Mouse (Mus musculus) liver, embryonic 14.5 days (tissue): Measurements from ENCODE around the gene Abraxas1.

ENCODE experiments used
- CTCF ChIP-seq: IDR thresholded peaks from 2 replicates; pipeline ENCODE4 v1.5.1; 2016; ENCODE audit warnings: antibody characterized with exemption, low read depth, control low read depth
- EP300 ChIP-seq: IDR thresholded peaks from 2 replicates; pipeline ENCODE4 v1.6.1; 2016; ENCODE audit warnings: antibody characterized with exemption, low read depth

DNA sequence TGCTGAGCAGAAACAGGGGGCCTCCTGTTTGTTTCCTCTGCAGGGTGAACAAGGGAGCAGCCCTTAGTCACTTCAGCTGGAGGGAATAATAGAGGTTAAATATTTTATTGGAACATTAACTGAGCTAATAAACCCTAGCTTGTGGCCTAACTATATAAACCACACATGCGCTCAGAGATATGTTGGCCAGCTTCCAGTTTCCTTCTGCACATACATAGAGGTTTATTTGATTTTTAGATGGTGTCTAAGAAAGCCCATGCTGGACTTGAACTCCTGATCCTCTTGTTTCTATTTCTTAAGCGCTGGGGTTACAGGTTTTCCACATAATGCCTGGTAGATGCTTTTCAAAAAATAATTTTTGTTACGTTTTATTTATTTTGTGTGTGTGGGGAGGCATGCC is 23.7 kb upstream of the Abraxas1 start:
- TF ChIP-seq CTCF (no peak), EP300 (no peak)
